Mouse (Mus musculus): ENCODE results near the gene 4930438A08Rik. TPM values are rescaled to one million over a fixed set of nuclear protein-coding genes. Genes with fewer than 3 reads are reported as not detected.

The 4930438A08Rik gene
- polyA plus RNA-seq, 1 experiment from 2014 or later, result 0.14 TPM

GRCm38 (mm10) chr11:58249203-58249981 is 25.2 kb upstream of the 4930438A08Rik start:
- no peaks in the 10 kb centered on the region for H3K27me3 ChIP-seq (replicated peaks)
- H3K4me1 ChIP-seq, result no peaks in the 10 kb centered on the region
- no peak overlapping the region for H3K27ac ChIP-seq
- 67% methylated on average over 7 of the region's 7 CpGs for WGBS (ENCODE audit: insufficient replicate concordance)
- no peak overlapping the region for H3K9ac ChIP-seq
- H3K9me3 ChIP-seq (replicated peaks), result no peaks in the 10 kb centered on the region
- no peak overlapping the region for H3K4me2 ChIP-seq
- ATAC-seq, result no peak
- H3K36me3 ChIP-seq, result no peaks in the 10 kb centered on the region
- no peak overlapping the region for H3K4me3 ChIP-seq

GRCm38 (mm10) chr11:58250550-58250949 is 24.0 kb upstream of the 4930438A08Rik start:
- 69% methylated on average over 5 of the region's 5 CpGs for WGBS (ENCODE audit: insufficient replicate concordance)
- no peak overlapping the region for H3K27ac ChIP-seq
- no peaks in the 10 kb centered on the region for H3K27me3 ChIP-seq (replicated peaks)
- H3K4me3 ChIP-seq, result no peak overlapping the region
- no peak for ATAC-seq
- no peaks in the 10 kb centered on the region for H3K9me3 ChIP-seq (replicated peaks)
- H3K4me1 ChIP-seq, result no peaks in the 10 kb centered on the region
- no peak overlapping the region for H3K4me2 ChIP-seq
- no peak overlapping the region for H3K9ac ChIP-seq
- H3K36me3 ChIP-seq, result no peaks in the 10 kb centered on the region

- Histone ChIP-seq H3K9ac (no peak overlapping the region), H3K27me3 (replicated peaks) (no peaks in the 10 kb centered on the region), H3K4me1 (no peaks in the 10 kb centered on the region), H3K36me3 (no peaks in the 10 kb centered on the region), H3K4me3 (no peak overlapping the region), H3K27ac (no peak overlapping the region), H3K9me3 (replicated peaks) (no peaks in the 10 kb centered on the region), H3K4me2 (no peak overlapping the region)
- ATAC-seq, result no peak
- 76% methylated on average over 3 of the region's 3 CpGs for WGBS (ENCODE audit: insufficient replicate concordance)
These were observed 20.2 kb upstream of the 4930438A08Rik start for GRCm38 (mm10) chr11:58254411-58254810.

- Histone ChIP-seq H3K4me1 (no peaks in the 10 kb centered on the region), H3K27me3 (replicated peaks) (no peaks in the 10 kb centered on the region)
- 68% methylated on average over 5 of the region's 5 CpGs for WGBS (ENCODE audit: insufficient replicate concordance)
These were observed 16.8 kb upstream of the 4930438A08Rik start for GRCm38 (mm10) chr11:58257816-58258215.

GRCm38 (mm10) chr11:58260156-58260555 is 14.4 kb upstream of the 4930438A08Rik start:
- Histone ChIP-seq H3K9ac (no peak overlapping the region), H3K9me3 (replicated peaks) (no peaks in the 10 kb centered on the region), H3K4me3 (no peak overlapping the region), H3K27ac (no peak overlapping the region), H3K36me3 (no peaks in the 10 kb centered on the region), H3K27me3 (replicated peaks) (no peaks in the 10 kb centered on the region), H3K4me2 (no peak overlapping the region), H3K4me1 (no peaks in the 10 kb centered on the region)
- no peak for ATAC-seq
- 57% methylated on average over 4 of the region's 4 CpGs for WGBS (ENCODE audit: insufficient replicate concordance)

More at GRCm38 (mm10) chr11:58257816-58258215, 16.8 kb upstream of the 4930438A08Rik start:
- ATAC-seq, result no peak
- Histone ChIP-seq H3K9ac (no peak overlapping the region), H3K4me3 (no peak overlapping the region), H3K27ac (no peak overlapping the region), H3K9me3 (replicated peaks) (no peaks in the 10 kb centered on the region), H3K36me3 (no peaks in the 10 kb centered on the region), H3K4me2 (no peak overlapping the region)

- WGBS (ENCODE audit: insufficient replicate concordance), result 62% methylated on average over 4 of the region's 4 CpGs
- H3K27me3 ChIP-seq (replicated peaks), result no peaks in the 10 kb centered on the region
- H3K27ac ChIP-seq, result no peak overlapping the region
- ATAC-seq, result no peak
- no peaks in the 10 kb centered on the region for H3K36me3 ChIP-seq
- H3K9me3 ChIP-seq (replicated peaks), result no peaks in the 10 kb centered on the region
- H3K4me1 ChIP-seq, result no peaks in the 10 kb centered on the region
- H3K4me2 ChIP-seq, result no peak overlapping the region
- H3K9ac ChIP-seq, result no peak overlapping the region
- H3K4me3 ChIP-seq, result no peak overlapping the region
These were observed 12.8 kb upstream of the 4930438A08Rik start for GRCm38 (mm10) chr11:58261826-58262225.

GRCm38 (mm10) chr11:58262336-58262735 is 12.3 kb upstream of the 4930438A08Rik start:
- Histone ChIP-seq H3K4me2 (no peak overlapping the region), H3K9ac (no peak overlapping the region), H3K9me3 (replicated peaks) (no peaks in the 10 kb centered on the region), H3K4me3 (no peak overlapping the region), H3K27ac (no peak overlapping the region), H3K27me3 (replicated peaks) (no peaks in the 10 kb centered on the region), H3K36me3 (no peaks in the 10 kb centered on the region), H3K4me1 (no peaks in the 10 kb centered on the region)
- no peak for ATAC-seq
- 74% methylated on average over 3 of the region's 3 CpGs for WGBS (ENCODE audit: insufficient replicate concordance)

- no peak for ATAC-seq
- H3K4me1 ChIP-seq, result no peaks in the 10 kb centered on the region
- WGBS (ENCODE audit: insufficient replicate concordance), result 50% methylated on average over 2 of the region's 2 CpGs
These were observed 11.1 kb upstream of the 4930438A08Rik start for GRCm38 (mm10) chr11:58263516-58263915.

GRCm38 (mm10) chr11:58264546-58264945 is 10.1 kb upstream of the 4930438A08Rik start:
- H3K4me1 ChIP-seq, result no peaks in the 10 kb centered on the region
- H3K27me3 ChIP-seq (replicated peaks), result no peaks in the 10 kb centered on the region
- no peak overlapping the region for H3K4me2 ChIP-seq
- 71% methylated on average over 9 of the region's 9 CpGs for WGBS (ENCODE audit: insufficient replicate concordance)
- H3K27ac ChIP-seq, result no peak overlapping the region
- no peak for ATAC-seq
- H3K9me3 ChIP-seq (replicated peaks), result no peaks in the 10 kb centered on the region
- no peak overlapping the region for H3K9ac ChIP-seq
- H3K36me3 ChIP-seq, result no peaks in the 10 kb centered on the region
- H3K4me3 ChIP-seq, result no peak overlapping the region

More at GRCm38 (mm10) chr11:58263516-58263915, 11.1 kb upstream of the 4930438A08Rik start:
- Histone ChIP-seq H3K9ac (no peak overlapping the region), H3K9me3 (replicated peaks) (no peaks in the 10 kb centered on the region), H3K27ac (no peak overlapping the region), H3K4me2 (no peak overlapping the region), H3K4me3 (no peak overlapping the region), H3K27me3 (replicated peaks) (no peaks in the 10 kb centered on the region), H3K36me3 (no peaks in the 10 kb centered on the region)

- Histone ChIP-seq H3K9ac (no peak overlapping the region), H3K4me3 (no peak overlapping the region), H3K27me3 (replicated peaks) (peaks cover 6% of the 10 kb centered on the region; the same call in 1 of the 2 replicates), H3K9me3 (replicated peaks) (no peaks in the 10 kb centered on the region), H3K36me3 (no peaks in the 10 kb centered on the region), H3K4me1 (no peaks in the 10 kb centered on the region), H3K27ac (no peak overlapping the region), H3K4me2 (no peak overlapping the region)
- ATAC-seq, result 0 out of 2 replicates have a peak, but pooled peaks have one; percentile 47
- WGBS (ENCODE audit: insufficient replicate concordance), result 52% methylated on average over 3 of the region's 3 CpGs
These were observed 6.3 kb upstream of the 4930438A08Rik start for GRCm38 (mm10) chr11:58268285-58268684.

- Histone ChIP-seq H3K27me3 (replicated peaks) (peaks cover 9% of the 10 kb centered on the region; the same call in 1 of the 2 replicates), H3K36me3 (no peaks in the 10 kb centered on the region), H3K4me3 (no peak overlapping the region), H3K9me3 (replicated peaks) (no peaks in the 10 kb centered on the region), H3K9ac (no peak overlapping the region), H3K27ac (no peak overlapping the region), H3K4me1 (no peaks in the 10 kb centered on the region), H3K4me2 (no peak overlapping the region)
- WGBS (ENCODE audit: insufficient replicate concordance), result 42% methylated on average over 4 of the region's 4 CpGs
- no peak for ATAC-seq
These were observed 1.2 kb downstream of the 4930438A08Rik start for GRCm38 (mm10) chr11:58275756-58276155.

- no peaks in the 10 kb centered on the region for H3K9me3 ChIP-seq (replicated peaks)
- peaks cover 12% of the 10 kb centered on the region; the same call in 1 of the 2 replicates for H3K27me3 ChIP-seq (replicated peaks)
- 64% methylated on average over 13 of the region's 13 CpGs for WGBS (ENCODE audit: insufficient replicate concordance)
- no peak for ATAC-seq
- no peak overlapping the region for H3K9ac ChIP-seq
- no peaks in the 10 kb centered on the region for H3K36me3 ChIP-seq
- no peak overlapping the region for H3K4me2 ChIP-seq
- H3K4me3 ChIP-seq, result no peak overlapping the region
- H3K27ac ChIP-seq, result no peak overlapping the region
- H3K4me1 ChIP-seq, result no peaks in the 10 kb centered on the region
These were observed 7.4 kb downstream of the 4930438A08Rik start for GRCm38 (mm10) chr11:58281970-58282496.

Measured in liver, embryonic 12.5 days (tissue).